Mouse (Mus musculus) testis, adult 2 months (tissue): ENCODE data around the gene Cyb561.

Experiments used
- CTCF ChIP-seq: fragments of 200-500 bp; IDR thresholded peaks from 2 replicates; pipeline ENCODE4 v1.5.1; 2012; ENCODE audit warnings: low read depth, mild to moderate bottlenecking, inconsistent platforms, low read length, moderate library complexity; ENCODE audit not compliant: control insufficient read depth, insufficient read depth, insufficient replicate concordance
- POLR2A ChIP-seq: fragments of 200-500 bp; IDR thresholded peaks from 2 replicates; pipeline ENCODE4 v1.6.1; 2012; ENCODE audit warnings: low read depth, mild to moderate bottlenecking, inconsistent platforms, low read length, moderate library complexity; ENCODE audit not compliant: control insufficient read depth

GRCm38 (mm10) chr11:105922769-105923663, 30.1 kb downstream of the Cyb561 start:
- no peak for TF ChIP-seq POLR2A
- TF ChIP-seq CTCF: no peak
